Mouse (Mus musculus): ENCODE data around the gene Btg2. TPM values are rescaled to one million over a fixed set of nuclear protein-coding genes. Genes with fewer than 3 reads are reported as not detected.
A peak's percentile ranks its signal among the peaks of the same experiment; 100 is the strongest.

Btg2 gene
- total and polyA plus RNA-seq, 3 experiments = 4.6 to 25.7 (median 13.5) TPM

GRCm38 (mm10) chr1:134083676-134084075, 4.8 kb upstream of the Btg2 start:
- TF ChIP-seq GATA1 (IDR thresholded peaks at IDR 0.05; ENCODE audit: borderline replicate concordance, low read length) (no peak), POLR2AphosphoS5 (IDR thresholded peaks at IDR 0.05; ENCODE audit: insufficient replicate concordance, low read depth, low read length) (no peak), TAL1 (conservative IDR thresholded peaks at IDR 0.05; ENCODE audit: low read depth, low read length) (no peak), GATA2 (IDR thresholded peaks at IDR 0.05; ENCODE audit: borderline replicate concordance, low read depth, low read length) (no peak), CTCF (IDR thresholded peaks at IDR 0.05; ENCODE audit: low read depth, low read length) (no peak)
- Histone ChIP-seq H3K4me1 (ENCODE audit: insufficient read depth, low read depth, low read length) (peaks cover 62% of the 10 kb centered on the region), H3K4me3 (ENCODE audit: low read depth, low read length) (no peak overlapping the region), H3K9me3 (replicated peaks) (no peaks in the 10 kb centered on the region), H3K27me3 (ENCODE audit: insufficient read depth, low read length) (peaks cover 92% of the 10 kb centered on the region), H3K36me3 (replicated peaks) (no peaks in the 10 kb centered on the region)
- DNase-seq (ENCODE audit: low spot score) (no peak), ATAC-seq (ENCODE audit: extremely low read depth, insufficient number of reproducible peaks, low FRiP score, poor library complexity, severe bottlenecking) (no peak)

GRCm38 (mm10) chr1:134082987-134083516, 4.1 kb upstream of the Btg2 start:
- no peak for TF ChIP-seq POLR2AphosphoS5 (IDR thresholded peaks at IDR 0.05; ENCODE audit: insufficient replicate concordance, low read depth, low read length)
- peak; percentile 56; the same call in 1 of the 2 replicates for TF ChIP-seq TAL1 (conservative IDR thresholded peaks at IDR 0.05; ENCODE audit: low read depth, low read length)
- H3K4me1 ChIP-seq (ENCODE audit: insufficient read depth, low read depth, low read length) = peaks cover 69% of the 10 kb centered on the region
- ATAC-seq (ENCODE audit: extremely low read depth, insufficient number of reproducible peaks, low FRiP score, poor library complexity, severe bottlenecking) (peak; percentile 46), DNase-seq (ENCODE audit: low spot score) (no peak)
- no peak overlapping the region; the same call in 1 of the 2 replicates for H3K4me3 ChIP-seq (ENCODE audit: low read depth, low read length)
- H3K9me3 ChIP-seq (replicated peaks) = no peaks in the 10 kb centered on the region
- peaks cover 93% of the 10 kb centered on the region for H3K27me3 ChIP-seq (ENCODE audit: insufficient read depth, low read length)
- H3K36me3 ChIP-seq (replicated peaks) = no peaks in the 10 kb centered on the region

- Histone ChIP-seq H3K36me3 (replicated peaks) (peaks cover 4% of the 10 kb centered on the region), H3K9me3 (replicated peaks) (no peaks in the 10 kb centered on the region), H3K4me3 (ENCODE audit: low read depth, low read length) (no peak overlapping the region), H3K27me3 (ENCODE audit: insufficient read depth, low read length) (peaks cover 93% of the 10 kb centered on the region), H3K4me1 (ENCODE audit: insufficient read depth, low read depth, low read length) (peaks cover 65% of the 10 kb centered on the region)
- DNase-seq (ENCODE audit: low spot score) (no peak), ATAC-seq (ENCODE audit: extremely low read depth, insufficient number of reproducible peaks, low FRiP score, poor library complexity, severe bottlenecking) (no peak)
- TF ChIP-seq GATA2 (IDR thresholded peaks at IDR 0.05; ENCODE audit: borderline replicate concordance, low read depth, low read length) (no peak), TAL1 (conservative IDR thresholded peaks at IDR 0.05; ENCODE audit: low read depth, low read length) (no peak), GATA1 (IDR thresholded peaks at IDR 0.05; ENCODE audit: borderline replicate concordance, low read length) (no peak), CTCF (IDR thresholded peaks at IDR 0.05; ENCODE audit: low read depth, low read length) (no peak), POLR2AphosphoS5 (IDR thresholded peaks at IDR 0.05; ENCODE audit: insufficient replicate concordance, low read depth, low read length) (no peak)
Measured at GRCm38 (mm10) chr1:134080881-134081450, 2.0 kb upstream of the Btg2 start.

GRCm38 (mm10) chr1:134080406-134080805, 1.5 kb upstream of the Btg2 start:
- TF ChIP-seq GATA2 (IDR thresholded peaks at IDR 0.05; ENCODE audit: borderline replicate concordance, low read depth, low read length) (no peak), CTCF (IDR thresholded peaks at IDR 0.05; ENCODE audit: low read depth, low read length) (no peak), TAL1 (conservative IDR thresholded peaks at IDR 0.05; ENCODE audit: low read depth, low read length) (no peak), GATA1 (IDR thresholded peaks at IDR 0.05; ENCODE audit: borderline replicate concordance, low read length) (no peak), POLR2AphosphoS5 (IDR thresholded peaks at IDR 0.05; ENCODE audit: insufficient replicate concordance, low read depth, low read length) (no peak)
- peaks cover 66% of the 10 kb centered on the region for H3K4me1 ChIP-seq (ENCODE audit: insufficient read depth, low read depth, low read length)
- ATAC-seq (ENCODE audit: extremely low read depth, insufficient number of reproducible peaks, low FRiP score, poor library complexity, severe bottlenecking) = no peak

GRCm38 (mm10) chr1:134079477-134080163, 700 bp upstream of the Btg2 start:
- ATAC-seq (ENCODE audit: extremely low read depth, insufficient number of reproducible peaks, low FRiP score, poor library complexity, severe bottlenecking) (no peak), DNase-seq (ENCODE audit: low spot score) (no peak)
- TF ChIP-seq GATA2 (IDR thresholded peaks at IDR 0.05; ENCODE audit: borderline replicate concordance, low read depth, low read length) = no peak
- no peak for TF ChIP-seq TAL1 (conservative IDR thresholded peaks at IDR 0.05; ENCODE audit: low read depth, low read length)
- no peak for TF ChIP-seq GATA1 (IDR thresholded peaks at IDR 0.05; ENCODE audit: borderline replicate concordance, low read length)
- no peak for TF ChIP-seq CTCF (IDR thresholded peaks at IDR 0.05; ENCODE audit: low read depth, low read length)
- no peak for TF ChIP-seq POLR2AphosphoS5 (IDR thresholded peaks at IDR 0.05; ENCODE audit: insufficient replicate concordance, low read depth, low read length)
- H3K9me3 ChIP-seq (replicated peaks) = no peaks in the 10 kb centered on the region
- H3K4me1 ChIP-seq (ENCODE audit: insufficient read depth, low read depth, low read length) = peaks cover 67% of the 10 kb centered on the region
- H3K27me3 ChIP-seq (ENCODE audit: insufficient read depth, low read length) = peaks cover 90% of the 10 kb centered on the region
- H3K4me3 ChIP-seq (ENCODE audit: low read depth, low read length) = peak overlapping the region; percentile 73
- H3K36me3 ChIP-seq (replicated peaks) = peaks cover 4% of the 10 kb centered on the region

More at GRCm38 (mm10) chr1:134080406-134080805, 1.5 kb upstream of the Btg2 start:
- Histone ChIP-seq H3K4me3 (ENCODE audit: low read depth, low read length) (no peak overlapping the region), H3K36me3 (replicated peaks) (peaks cover 4% of the 10 kb centered on the region), H3K9me3 (replicated peaks) (no peaks in the 10 kb centered on the region), H3K27me3 (ENCODE audit: insufficient read depth, low read length) (peaks cover 93% of the 10 kb centered on the region)
- no peak for DNase-seq (ENCODE audit: low spot score)

GRCm38 (mm10) chr1:134078061-134078795, 692 bp downstream of the Btg2 start:
- Histone ChIP-seq H3K36me3 (replicated peaks) (peaks cover 4% of the 10 kb centered on the region), H3K27me3 (ENCODE audit: insufficient read depth, low read length) (peaks cover 83% of the 10 kb centered on the region), H3K4me1 (ENCODE audit: insufficient read depth, low read depth, low read length) (peaks cover 71% of the 10 kb centered on the region), H3K4me3 (ENCODE audit: low read depth, low read length) (peak overlapping the region; percentile 73), H3K9me3 (replicated peaks) (no peaks in the 10 kb centered on the region)
- TF ChIP-seq POLR2AphosphoS5 (IDR thresholded peaks at IDR 0.05; ENCODE audit: insufficient replicate concordance, low read depth, low read length) (no peak), GATA1 (IDR thresholded peaks at IDR 0.05; ENCODE audit: borderline replicate concordance, low read length) (no peak), TAL1 (conservative IDR thresholded peaks at IDR 0.05; ENCODE audit: low read depth, low read length) (no peak), CTCF (IDR thresholded peaks at IDR 0.05; ENCODE audit: low read depth, low read length) (no peak), GATA2 (IDR thresholded peaks at IDR 0.05; ENCODE audit: borderline replicate concordance, low read depth, low read length) (no peak)
- DNase-seq (ENCODE audit: low spot score) (peak; percentile 57), ATAC-seq (ENCODE audit: extremely low read depth, insufficient number of reproducible peaks, low FRiP score, poor library complexity, severe bottlenecking) (peak; percentile 50)

Data from G1E (cell line).